Mouse (Mus musculus) olfactory bulb, adult 2 months (tissue): ENCODE measurements around the gene Mcrip2. TPM values are rescaled to one million over a fixed set of nuclear protein-coding genes. Genes with fewer than 3 reads are reported as not detected.

Experiments
- H3K27ac ChIP-seq: fragments of 200-500 bp; 2 replicates; pipeline ENCODE4 v1.5.1; 2012; ENCODE audit warnings: low read depth, low read length; ENCODE audit not compliant: insufficient read depth
- H3K4me1 ChIP-seq: fragments of 200-500 bp; 2 replicates; pipeline ENCODE4 v1.6.1; 2012; ENCODE audit warnings: low read length; ENCODE audit not compliant: control insufficient read depth, insufficient read depth
- H3K4me3 ChIP-seq: fragments of 200-500 bp; 2 replicates; pipeline ENCODE4 v1.5.1; 2012; ENCODE audit warnings: mild to moderate bottlenecking, low read depth, low read length, moderate library complexity; ENCODE audit not compliant: insufficient read depth
- CTCF ChIP-seq: fragments of 200-500 bp; IDR thresholded peaks from 2 replicates; pipeline ENCODE4 v1.5.1; 2012; ENCODE audit warnings: low read depth, mild to moderate bottlenecking, low read length, moderate library complexity; ENCODE audit not compliant: insufficient read depth
- POLR2A ChIP-seq: fragments of 200-500 bp; IDR thresholded peaks from 2 replicates; pipeline ENCODE4 v1.6.1; 2012; ENCODE audit warnings: mild to moderate bottlenecking, low read depth, low read length, moderate library complexity; ENCODE audit not compliant: insufficient read depth
- WGBS: fragments of 180-500 bp; shearing (Covaris S2); methylation state at CpG from one replicate; pipeline ENCODE4 v1.1.7; 2018; 5-methylcytosine and 5-hydroxymethylcytosine counted together
- polyA plus RNA-seq: library from polyadenylated mRNA; stranded (reverse); fragments of >200 nt; gene quantifications from 2 replicates; pipeline ENCODE4 v1.2.4, GENCODE M21; 2012; ENCODE audit warnings: low replicate concordance; ENCODE audit not compliant: missing spikeins, insufficient read depth, insufficient read length

Gene Mcrip2
- polyA plus RNA-seq, 1 experiment, result not detected

DNA sequence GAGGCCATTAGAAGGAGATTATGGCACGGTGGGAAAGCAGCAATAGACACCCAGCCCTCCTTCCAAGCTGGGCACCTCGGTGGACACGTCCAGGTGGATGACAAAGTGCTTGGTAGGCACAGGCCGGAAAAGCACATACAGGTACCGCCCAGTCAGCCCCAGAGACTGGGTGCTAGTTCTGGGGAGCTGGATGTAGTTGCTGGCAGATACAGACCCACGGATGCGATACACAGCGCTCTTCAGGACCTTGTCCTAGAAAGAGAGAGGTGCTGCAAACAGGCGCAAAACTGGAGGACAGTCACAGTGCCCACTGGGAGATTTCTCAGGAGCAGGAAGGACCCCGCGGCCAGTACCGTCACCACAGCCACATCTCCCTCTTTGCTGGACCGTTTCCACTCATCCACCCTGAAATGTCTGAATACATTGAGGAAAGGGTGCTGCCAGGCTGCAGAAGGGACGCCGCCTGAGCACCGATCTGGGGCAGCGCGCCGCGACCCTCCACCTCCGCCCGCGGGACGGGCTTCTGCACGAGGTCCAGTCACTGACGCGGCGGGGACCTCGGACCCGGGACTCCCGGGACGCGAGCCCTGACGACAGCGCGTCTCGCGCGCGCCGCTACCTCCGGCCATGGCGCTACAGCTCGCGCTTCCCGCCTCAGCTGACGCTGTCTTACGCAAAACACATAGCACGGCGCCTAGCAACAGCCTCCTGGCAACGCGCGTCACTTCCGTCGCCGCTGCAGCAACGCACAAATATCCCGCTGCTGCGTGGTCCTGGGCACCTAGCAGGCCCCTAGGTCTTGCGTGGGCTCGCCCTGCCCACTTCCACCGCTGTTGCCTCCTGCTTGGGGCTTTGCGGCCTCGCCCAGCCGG is 7.5 kb downstream of the Mcrip2 start, which contains the start of gene Wdr90:
TSS of gene Wdr90 (minus strand) at position 670 of the 872 bp plus-strand sequence.
- peak; percentile 86 for TF ChIP-seq POLR2A
- TF ChIP-seq CTCF, result no peak
- Histone ChIP-seq H3K27ac (peak within 1 kb of the TSS; percentile 90), H3K4me1 (peaks cover 11% of the 10 kb centered on the region), H3K4me3 (peak within 1 kb of the TSS; percentile 66)
- 2% methylated on average over 63 of the region's 65 CpGs for WGBS

DNA sequence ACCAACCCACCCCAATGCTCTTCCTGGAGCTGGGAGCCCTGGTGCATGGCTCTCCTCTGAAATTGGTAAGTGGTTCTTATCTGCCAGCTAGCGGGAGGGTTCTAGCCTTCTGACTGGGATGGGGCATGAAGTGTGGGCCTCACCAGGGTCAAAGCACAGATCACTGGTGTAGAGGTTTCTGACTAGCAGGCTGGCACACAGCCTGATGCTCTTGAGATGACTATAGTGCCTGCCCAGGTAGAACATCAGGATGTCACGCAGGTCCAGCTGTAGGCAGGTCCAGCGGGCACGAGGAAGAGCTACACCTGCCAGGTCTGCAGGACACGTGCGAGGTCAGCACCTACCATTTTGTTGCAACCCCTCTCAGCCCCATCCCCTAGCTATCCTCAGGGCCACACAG is 8.3 kb downstream of the Mcrip2 start:
- 91% methylated on average over 6 of the region's 6 CpGs for WGBS
- Histone ChIP-seq H3K4me1 (peaks cover 11% of the 10 kb centered on the region), H3K27ac (no peak overlapping the region), H3K4me3 (no peak overlapping the region)
- no peak for TF ChIP-seq POLR2A
- TF ChIP-seq CTCF, result no peak

DNA sequence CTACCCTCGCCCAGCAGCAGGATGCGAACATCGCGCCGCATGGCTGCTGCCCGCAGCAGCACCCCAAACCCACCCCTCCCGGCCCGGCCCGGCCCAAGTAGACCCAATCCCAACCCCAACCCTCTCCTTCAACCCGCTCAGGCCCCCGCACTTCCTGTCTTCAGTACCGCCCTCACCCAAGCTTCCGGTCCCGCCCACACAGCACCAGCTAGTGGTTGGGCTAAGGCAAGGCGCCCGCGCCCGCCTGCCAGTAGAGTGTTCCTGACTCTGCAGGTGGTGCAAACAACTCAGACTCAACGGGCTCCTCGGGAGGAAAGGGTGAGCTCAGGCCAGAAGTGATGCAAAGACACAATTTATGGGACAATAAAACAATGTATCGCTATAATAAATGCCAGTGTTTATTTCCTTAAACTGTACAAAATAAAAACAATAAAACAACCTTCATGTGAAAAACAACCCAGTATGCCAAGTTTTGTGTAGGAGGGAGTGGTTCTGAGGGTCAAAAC is 24.1 kb downstream of the Mcrip2 start, which contains the start of gene Rhot2:
TSS of gene Rhot2 (minus strand) at position 456 of the 506 bp plus-strand sequence.
- TF ChIP-seq CTCF, result peak; percentile 13; the same call in 1 of the 2 replicates
- peak; percentile 76; the same call in 1 of the 2 replicates for TF ChIP-seq POLR2A
- under 1% methylated on average over 21 of the region's 21 CpGs for WGBS
- H3K27ac ChIP-seq, result peak within 1 kb of the TSS; percentile 43

DNA sequence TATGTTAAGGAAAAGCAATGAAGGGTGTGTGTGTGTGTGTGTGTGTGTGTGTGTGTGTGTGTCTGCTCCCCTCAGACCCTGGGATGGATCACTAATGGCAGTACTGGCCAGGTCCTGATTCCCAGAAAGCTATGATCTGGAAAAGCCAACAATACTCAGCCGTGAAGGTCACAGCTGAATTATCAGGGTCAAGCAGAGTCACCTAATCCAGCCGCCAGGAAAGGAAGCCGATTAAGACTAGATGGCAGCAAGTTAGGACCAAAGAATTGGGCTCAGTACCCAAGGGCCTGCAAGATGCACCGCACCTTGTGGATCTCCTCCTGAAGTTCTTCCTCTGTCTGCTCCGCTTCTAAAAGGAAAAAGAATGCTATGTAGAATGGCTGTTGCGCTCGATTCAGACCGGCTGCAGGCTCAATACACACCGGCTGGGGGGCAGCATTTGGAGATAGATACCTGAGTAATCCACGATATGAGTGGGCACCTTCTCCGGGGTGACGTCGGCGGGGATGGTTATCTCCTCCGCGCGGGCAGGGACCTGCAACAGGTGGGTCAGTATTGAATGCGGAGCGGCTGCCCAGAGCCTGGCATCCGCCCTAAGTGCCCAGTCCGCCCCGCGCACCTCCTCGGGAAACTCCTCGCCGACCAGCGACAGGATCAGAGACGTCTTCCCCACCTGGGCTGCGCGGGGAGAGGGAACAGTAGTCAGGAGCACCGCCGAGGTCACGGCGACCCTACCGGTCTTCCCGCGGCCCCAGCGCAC is 24.7 kb downstream of the Mcrip2 start:
- peak overlapping the region; percentile 80 for H3K4me3 ChIP-seq
- WGBS, result under 1% methylated on average over 38 of the region's 38 CpGs
- peak overlapping the region; percentile 38; the same call in 1 of the 2 replicates for H3K27ac ChIP-seq
- H3K4me1 ChIP-seq, result peaks cover 20% of the 10 kb centered on the region
- no peak for TF ChIP-seq CTCF
- no peak for TF ChIP-seq POLR2A

More for the DNA sequence above, 24.1 kb downstream of the Mcrip2 start, which contains the start of gene Rhot2:
- Histone ChIP-seq H3K4me3 (peak within 1 kb of the TSS; percentile 80), H3K4me1 (peaks cover 17% of the 10 kb centered on the region)

DNA sequence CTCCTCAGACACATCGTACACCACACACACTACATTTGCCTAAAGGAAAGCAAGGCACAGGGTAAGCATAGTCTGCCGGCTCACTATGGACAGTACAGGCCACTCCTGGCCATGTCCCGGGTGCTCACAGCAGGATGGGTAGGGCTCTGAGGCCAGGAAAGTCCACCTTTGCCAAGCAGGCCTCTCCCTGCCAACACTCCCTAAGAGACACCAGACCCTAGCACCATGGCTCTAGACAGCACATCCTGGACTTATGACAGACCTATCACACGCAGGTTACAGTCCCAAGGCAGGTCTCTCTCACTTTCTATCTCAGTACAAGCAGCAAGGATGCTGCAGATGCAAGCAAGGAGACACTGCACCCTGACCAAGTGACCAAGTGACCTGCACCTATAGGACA is 25.4 kb downstream of the Mcrip2 start:
- TF ChIP-seq POLR2A (no peak), CTCF (no peak)
- H3K4me3 ChIP-seq, result 0 out of 2 replicates have a peak overlapping the region, but pooled peaks have one; percentile 1
- no peak overlapping the region for H3K27ac ChIP-seq
- 92% methylated on average over 4 of the region's 4 CpGs for whole genome bisulfite sequencing
- peaks cover 22% of the 10 kb centered on the region for H3K4me1 ChIP-seq

DNA sequence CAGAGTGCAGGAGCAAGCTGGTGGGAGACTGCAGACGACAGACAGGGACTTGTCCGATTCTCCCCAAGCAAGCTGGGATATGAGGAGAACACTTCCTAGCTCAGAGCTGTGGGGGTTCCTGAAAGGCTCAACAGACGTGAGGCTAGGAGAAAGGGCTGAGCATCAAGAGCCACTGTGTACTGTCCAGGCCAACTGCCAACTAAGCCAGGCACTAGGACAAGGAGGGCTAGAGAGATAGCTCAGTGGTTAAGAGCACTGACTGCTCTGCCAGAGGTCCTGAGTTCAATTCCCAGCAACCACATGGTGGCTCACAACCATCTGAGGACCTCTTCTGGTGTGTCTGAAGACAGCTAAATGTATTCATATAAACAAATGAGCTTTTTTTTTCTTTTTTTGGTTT is 26.1 kb downstream of the Mcrip2 start:
- Histone ChIP-seq H3K4me3 (no peak overlapping the region), H3K4me1 (peaks cover 27% of the 10 kb centered on the region), H3K27ac (no peak overlapping the region)
- 59% methylated on average over 3 of the region's 3 CpGs for WGBS
- TF ChIP-seq POLR2A (no peak), CTCF (no peak)

DNA sequence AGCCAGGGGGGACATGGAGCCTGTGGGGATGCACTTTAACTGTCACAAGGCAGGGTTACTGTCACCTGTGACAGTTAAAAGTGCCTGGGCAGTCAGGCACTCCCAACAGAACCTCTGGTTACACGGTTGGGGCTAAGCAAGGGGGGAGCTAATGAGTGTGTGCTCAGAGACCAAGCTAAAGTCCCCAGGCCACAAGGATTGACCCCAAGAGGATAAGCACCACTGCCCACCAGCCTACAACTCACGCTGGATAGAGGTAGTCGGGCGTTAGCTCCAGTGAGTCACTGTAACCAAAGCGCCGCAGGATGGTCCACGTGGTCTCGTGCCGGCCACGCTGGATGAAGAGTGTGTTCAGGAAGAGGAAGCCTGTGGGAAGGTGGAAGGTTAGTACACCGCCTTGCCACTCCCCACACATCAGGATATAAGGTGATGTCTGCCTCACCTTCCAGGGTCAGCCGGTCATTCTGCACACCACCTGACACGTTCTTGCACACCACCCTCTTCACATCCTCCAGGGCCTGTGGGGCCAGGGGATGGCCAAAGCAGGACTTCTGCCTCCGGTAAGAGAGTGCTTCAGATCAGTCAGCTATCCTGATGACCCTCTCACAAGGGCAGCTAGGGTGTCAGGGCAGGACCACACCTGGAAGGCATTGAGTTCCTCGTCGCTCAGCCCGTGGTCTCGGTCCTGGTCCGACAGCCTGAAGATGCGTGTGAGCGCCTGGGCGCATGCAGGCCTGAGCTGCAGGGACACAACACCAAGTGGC is 27.3 kb downstream of the Mcrip2 start, which contains the start of gene Gm20683:
TSS of gene Gm20683 (minus strand) at position 647 of the 764 bp plus-strand sequence.
- TF ChIP-seq POLR2A (no peak), CTCF (no peak)

DNA sequence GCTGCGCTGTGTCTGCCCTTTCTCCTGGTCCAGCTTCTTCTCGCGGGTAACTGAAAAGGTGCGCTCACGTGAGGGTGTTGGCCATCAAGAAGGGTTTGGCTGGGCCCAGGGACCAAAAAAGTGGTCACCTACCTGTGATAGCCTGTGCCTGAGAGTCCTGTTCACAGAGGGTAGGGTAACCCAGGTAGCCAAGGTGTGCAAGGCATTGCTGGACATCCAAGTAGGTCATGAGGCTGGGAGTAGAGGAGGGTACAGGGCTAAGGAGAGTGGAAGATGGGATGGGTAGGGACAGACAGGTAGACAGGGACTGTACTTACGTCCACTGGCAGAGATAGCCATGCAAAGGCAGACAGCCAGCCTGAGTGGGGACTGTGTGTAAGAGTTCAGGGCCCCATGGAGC is 28.0 kb downstream of the Mcrip2 start:
- no peak overlapping the region for H3K4me3 ChIP-seq
- 98% methylated on average over 6 of the region's 6 CpGs for WGBS
- TF ChIP-seq POLR2A, result no peak
- peaks cover 43% of the 10 kb centered on the region for H3K4me1 ChIP-seq
- no peak overlapping the region for H3K27ac ChIP-seq

More for the DNA sequence above, 27.3 kb downstream of the Mcrip2 start, which contains the start of gene Gm20683:
- Histone ChIP-seq H3K4me1 (peaks cover 35% of the 10 kb centered on the region), H3K4me3 (no peak within 1 kb of the TSS), H3K27ac (no peak within 1 kb of the TSS)
- WGBS, result 95% methylated on average over 22 of the region's 22 CpGs
